Mouse (Mus musculus) lung, embryonic 14.5 days (tissue): ENCODE measurements around the gene Klf8. TPM values are rescaled to one million over a fixed set of nuclear protein-coding genes. Genes with fewer than 3 reads are reported as not detected.
A peak's percentile ranks its signal among the peaks of the same experiment; 100 is the strongest.
"Not testable (repeated sequence)": the region's sequence is repeated elsewhere in the genome, so short reads cannot be mapped to it uniquely, and the experiment has no call there.

Source experiments
- ATAC-seq: fragments of 200-750 bp; cut with Nextera tagmentation; 2 replicates; pipeline ENCODE4 v1.8.0; 2017; ENCODE audit warnings: mild to moderate bottlenecking, moderate TSS enrichment, moderate library complexity; ENCODE audit not compliant: insufficient read depth
- DNase-seq: peaks from one replicate; pipeline ENCODE4 v3.0.0-alpha.2; 2015
- H3K27ac ChIP-seq: fragments of 300-500 bp; sonication (generic); 2 replicates; pipeline ENCODE4 v1.5.1; 2014; ENCODE audit warnings: low read depth, mild to moderate bottlenecking, moderate library complexity
- H3K27me3 ChIP-seq: fragments of 300-500 bp; sonication (generic); 2 replicates; pipeline ENCODE4 v1.6.1; 2014; ENCODE audit warnings: low read length, control low read depth; ENCODE audit not compliant: insufficient read depth
- H3K36me3 ChIP-seq: fragments of 300-500 bp; sonication (generic); 2 replicates; pipeline ENCODE4 v1.6.1; 2014; ENCODE audit warnings: control low read depth; ENCODE audit not compliant: insufficient read depth
- H3K4me1 ChIP-seq: fragments of 300-500 bp; sonication (generic); 2 replicates; pipeline ENCODE4 v1.6.1; 2014; ENCODE audit warnings: antibody characterized with exemption, control low read depth; ENCODE audit not compliant: insufficient read depth
- H3K4me2 ChIP-seq: fragments of 300-500 bp; sonication (generic); 2 replicates; pipeline ENCODE4 v1.6.1; 2014; ENCODE audit warnings: mild to moderate bottlenecking
- H3K4me3 ChIP-seq: fragments of 300-500 bp; sonication (generic); 2 replicates; pipeline ENCODE4 v1.5.1; 2014; ENCODE audit warnings: low read depth, low read length
- H3K9ac ChIP-seq: fragments of 300-500 bp; sonication (generic); 2 replicates; pipeline ENCODE4 v1.6.1; 2014
- H3K9me3 ChIP-seq: fragments of 300-500 bp; sonication (generic); 2 replicates; pipeline ENCODE4 v1.6.1; 2016; ENCODE audit warnings: low read depth, low read length, control low read depth
- CTCF ChIP-seq: IDR thresholded peaks from 2 replicates; pipeline ENCODE4 v1.5.1; 2016; ENCODE audit warnings: antibody characterized with exemption, low read depth
- WGBS: fragments of 180-500 bp; shearing (Covaris S2); extraction: QIAGEN DNeasy Blood & Tissue Kit; methylation state at CpG from one replicate; pipeline ENCODE4 v1.1.7; 2014; 5-methylcytosine and 5-hydroxymethylcytosine counted together
- polyA plus RNA-seq: library from polyadenylated mRNA; unstranded; fragments of >200 nt; fragmentation: Nextera tagmentation; extraction: Ambion mirVana; gene quantifications from 2 replicates; pipeline ENCODE4 v1.2.1, GENCODE M21; 2014

Gene Klf8
- polyA plus RNA-seq, 1 experiment from 2014 or later, result 1.3 TPM

GRCm38 (mm10) chrX:153255504-153255903 is 18.2 kb downstream of the Klf8 start:
- H3K9me3 ChIP-seq, result no peaks in the 10 kb centered on the region
- 48% methylated on average over 2 of the region's 2 CpGs for WGBS
- H3K4me1 ChIP-seq, result no peaks in the 10 kb centered on the region
- no peak overlapping the region for H3K27ac ChIP-seq
- DNase-seq (no peak), ATAC-seq (no peak)
- no peaks in the 10 kb centered on the region for H3K27me3 ChIP-seq
- H3K4me2 ChIP-seq, result no peak overlapping the region
- no peak for TF ChIP-seq CTCF
- no peak overlapping the region for H3K9ac ChIP-seq
- H3K36me3 ChIP-seq, result no peaks in the 10 kb centered on the region
- no peak overlapping the region for H3K4me3 ChIP-seq

- Histone ChIP-seq H3K9ac (no peak overlapping the region), H3K27ac (no peak overlapping the region), H3K9me3 (no peaks in the 10 kb centered on the region), H3K4me3 (no peak overlapping the region), H3K36me3 (no peaks in the 10 kb centered on the region), H3K27me3 (no peaks in the 10 kb centered on the region), H3K4me2 (no peak overlapping the region), H3K4me1 (no peaks in the 10 kb centered on the region)
- DNase-seq (no peak), ATAC-seq (no peak)
- no peak for TF ChIP-seq CTCF
- WGBS, result 69% methylated on average over 2 of the region's 2 CpGs
Observed at GRCm38 (mm10) chrX:153282185-153282584, 44.9 kb downstream of the Klf8 start.

GRCm38 (mm10) chrX:153311356-153311755 is 74.1 kb downstream of the Klf8 start:
- Histone ChIP-seq H3K36me3 (no peaks in the 10 kb centered on the region), H3K4me2 (no peak overlapping the region), H3K27me3 (no peaks in the 10 kb centered on the region), H3K4me1 (no peaks in the 10 kb centered on the region), H3K4me3 (no peak overlapping the region), H3K9ac (no peak overlapping the region), H3K9me3 (no peaks in the 10 kb centered on the region), H3K27ac (no peak overlapping the region)
- TF ChIP-seq CTCF, result no peak
- WGBS, result 87% methylated on average over 4 of the region's 4 CpGs
- DNase-seq, result no peak
- no peak for ATAC-seq

GRCm38 (mm10) chrX:153323105-153323504 is 85.8 kb downstream of the Klf8 start:
- Histone ChIP-seq H3K9ac (no peak overlapping the region), H3K27ac (no peak overlapping the region), H3K4me2 (no peak overlapping the region), H3K9me3 (no peaks in the 10 kb centered on the region), H3K27me3 (no peaks in the 10 kb centered on the region), H3K4me1 (no peaks in the 10 kb centered on the region), H3K36me3 (no peaks in the 10 kb centered on the region), H3K4me3 (no peak overlapping the region)
- TF ChIP-seq CTCF, result no peak
- ATAC-seq (no peak), DNase-seq (no peak)
- 47% methylated on average over 3 of the region's 3 CpGs for WGBS

GRCm38 (mm10) chrX:153334140-153334539 is 96.9 kb downstream of the Klf8 start:
- H3K36me3 ChIP-seq, H3K4me2 ChIP-seq, H3K4me3 ChIP-seq, DNase-seq, H3K9me3 ChIP-seq, ATAC-seq, H3K27ac ChIP-seq, H3K9ac ChIP-seq, H3K27me3 ChIP-seq, H3K4me1 ChIP-seq: not testable (repeated sequence)
- WGBS, result 75% methylated on average over 3 of the region's 3 CpGs

GRCm38 (mm10) chrX:153359331-153360215 is 122.3 kb downstream of the Klf8 start:
- H3K9me3 ChIP-seq, result no peaks in the 10 kb centered on the region
- peak; percentile 81 for ATAC-seq
- TF ChIP-seq CTCF, result peak; percentile 37
- no peak overlapping the region for H3K27ac ChIP-seq
- peak overlapping the region; percentile 37 for H3K4me3 ChIP-seq
- H3K27me3 ChIP-seq, result no peaks in the 10 kb centered on the region
- DNase-seq, result peak; percentile 40
- 9% methylated on average over 42 of the region's 43 CpGs for WGBS
- peak overlapping the region; percentile 66 for H3K4me2 ChIP-seq
- H3K36me3 ChIP-seq, result no peaks in the 10 kb centered on the region
- H3K9ac ChIP-seq, result peak overlapping the region; percentile 44
- H3K4me1 ChIP-seq, result no peaks in the 10 kb centered on the region

- Histone ChIP-seq H3K4me1 (no peaks in the 10 kb centered on the region), H3K27ac (no peak overlapping the region)
- 9% methylated on average over 15 of the region's 15 CpGs for WGBS
Observed at GRCm38 (mm10) chrX:153360216-153360590, 122.9 kb downstream of the Klf8 start.

More at GRCm38 (mm10) chrX:153360216-153360590, 122.9 kb downstream of the Klf8 start:
- Histone ChIP-seq H3K36me3 (no peaks in the 10 kb centered on the region), H3K27me3 (no peaks in the 10 kb centered on the region), H3K9ac (peak overlapping the region; percentile 44), H3K4me2 (peak overlapping the region; percentile 66), H3K4me3 (peak overlapping the region; percentile 37), H3K9me3 (no peaks in the 10 kb centered on the region)
- no peak for TF ChIP-seq CTCF
- peak; percentile 44 for DNase-seq
- ATAC-seq, result peak; percentile 83
